Mouse (Mus musculus) natural killer cell, adult 2 months (primary cell): ENCODE measurements at regions not wholly inside any gene's neighbourhood (a gene's known extent, or its start where the extent isn't known, plus 50 kb on each side); places are given as distances from the start of the nearest gene placed in this dataset.
A peak's percentile ranks its signal among the peaks of the same experiment; 100 is the strongest.

Experiments
- DNase-seq, 2 experiments: peaks; one replicate each; pipeline ENCODE4 v3.0.0; 2022; ENCODE audit warnings: low spot score in 2 of 2

DNA sequence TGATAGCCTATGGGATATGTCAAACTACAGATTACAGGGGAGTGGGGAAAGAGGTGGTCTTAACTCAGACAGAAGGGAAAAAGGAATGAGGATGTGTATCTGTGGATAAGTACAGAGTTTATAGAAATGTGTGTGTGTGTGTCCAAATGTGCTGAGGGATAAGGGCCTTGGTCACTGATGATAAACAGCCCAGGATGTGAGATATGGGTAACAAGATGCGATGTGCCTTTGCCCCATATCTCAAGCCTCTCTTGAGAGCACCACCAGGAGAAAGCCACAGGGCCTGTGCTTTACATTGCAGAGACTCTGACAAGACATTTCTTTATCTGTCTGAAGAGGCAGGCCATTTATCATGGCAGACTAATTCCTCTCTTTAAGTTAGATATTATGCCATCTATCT, 132.8 kb upstream of the Cited2 start:
- no peak for DNase-seq

DNA sequence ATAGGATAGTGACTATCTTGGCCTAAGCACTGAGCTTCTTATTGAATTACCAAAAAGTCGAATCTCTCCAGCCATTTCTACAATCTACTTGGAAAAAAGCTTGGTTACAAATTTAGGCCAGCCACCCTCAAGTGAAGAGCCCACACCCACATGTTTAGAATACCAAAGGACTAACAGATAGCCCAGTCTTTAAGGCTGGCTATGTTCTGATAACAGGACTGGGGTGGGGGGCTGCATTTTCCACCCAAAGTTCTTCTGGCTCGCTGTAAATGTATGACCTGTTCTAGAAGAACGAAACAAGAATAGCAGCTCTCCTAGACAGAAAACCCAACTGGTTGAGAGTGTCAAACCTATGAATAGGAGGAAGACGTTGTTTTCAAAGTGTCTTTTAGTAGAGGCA, 130.6 kb upstream of the Cited2 start:
- DNase-seq: no peak

DNA sequence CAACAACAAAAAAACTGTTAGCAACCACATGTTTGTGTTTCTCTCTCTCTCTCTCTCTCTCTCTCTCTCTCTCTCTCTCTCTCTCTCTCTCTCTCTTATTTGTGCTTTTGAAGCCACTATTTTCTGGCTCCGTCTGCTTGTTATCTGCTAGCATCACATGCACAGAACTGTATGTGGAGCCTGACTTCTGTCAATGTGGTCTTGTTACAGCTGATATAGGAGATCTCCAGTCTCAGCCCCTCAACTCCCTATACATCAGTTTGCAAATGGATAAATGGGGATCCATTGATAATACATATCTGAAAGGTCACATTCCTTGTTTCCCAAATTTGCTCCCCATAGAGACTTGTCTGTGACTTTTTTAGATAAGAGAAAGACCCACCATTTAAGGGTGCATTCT, 126.9 kb upstream of the Cited2 start:
- DNase-seq: no peak

DNA sequence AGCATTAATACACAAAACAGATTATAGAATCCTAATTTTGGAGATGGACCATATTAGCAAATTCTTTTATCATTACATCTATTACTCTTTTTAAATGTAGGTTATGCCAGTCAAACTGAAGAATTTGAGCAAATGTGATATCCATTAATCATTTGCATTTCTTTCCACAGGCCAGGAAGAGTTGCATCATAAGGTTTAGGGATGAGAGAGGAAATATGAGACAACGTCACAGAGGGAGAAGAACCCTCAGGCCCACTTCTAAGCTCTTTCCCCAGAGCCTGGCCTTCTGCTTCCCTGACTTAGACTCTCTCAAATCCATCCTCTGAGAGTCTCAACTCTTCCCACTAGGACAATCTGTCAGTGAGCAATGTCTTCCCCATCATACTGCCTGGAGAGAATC, 126.3 kb upstream of the Cited2 start:
- DNase-seq: no peak

DNA sequence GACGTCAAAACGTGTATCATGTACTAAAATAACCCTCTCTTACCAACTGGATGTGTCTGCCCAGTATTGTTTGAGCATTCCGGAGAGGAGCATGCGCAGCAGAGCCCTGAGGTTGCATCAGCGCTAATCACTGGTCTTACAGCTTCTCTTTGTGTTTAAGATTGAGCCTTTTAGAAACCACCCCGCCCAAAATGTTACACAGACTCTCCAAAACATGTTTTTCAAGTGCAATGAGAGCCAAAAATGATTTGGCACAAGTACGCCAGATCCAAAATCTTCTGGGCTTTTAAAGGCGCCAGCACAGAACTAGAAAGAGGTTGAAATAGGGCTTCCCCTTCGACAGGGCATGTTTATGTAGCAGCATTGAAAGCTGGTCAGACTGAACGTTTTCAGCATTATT, 123.8 kb upstream of the Cited2 start:
- no peak for DNase-seq

DNA sequence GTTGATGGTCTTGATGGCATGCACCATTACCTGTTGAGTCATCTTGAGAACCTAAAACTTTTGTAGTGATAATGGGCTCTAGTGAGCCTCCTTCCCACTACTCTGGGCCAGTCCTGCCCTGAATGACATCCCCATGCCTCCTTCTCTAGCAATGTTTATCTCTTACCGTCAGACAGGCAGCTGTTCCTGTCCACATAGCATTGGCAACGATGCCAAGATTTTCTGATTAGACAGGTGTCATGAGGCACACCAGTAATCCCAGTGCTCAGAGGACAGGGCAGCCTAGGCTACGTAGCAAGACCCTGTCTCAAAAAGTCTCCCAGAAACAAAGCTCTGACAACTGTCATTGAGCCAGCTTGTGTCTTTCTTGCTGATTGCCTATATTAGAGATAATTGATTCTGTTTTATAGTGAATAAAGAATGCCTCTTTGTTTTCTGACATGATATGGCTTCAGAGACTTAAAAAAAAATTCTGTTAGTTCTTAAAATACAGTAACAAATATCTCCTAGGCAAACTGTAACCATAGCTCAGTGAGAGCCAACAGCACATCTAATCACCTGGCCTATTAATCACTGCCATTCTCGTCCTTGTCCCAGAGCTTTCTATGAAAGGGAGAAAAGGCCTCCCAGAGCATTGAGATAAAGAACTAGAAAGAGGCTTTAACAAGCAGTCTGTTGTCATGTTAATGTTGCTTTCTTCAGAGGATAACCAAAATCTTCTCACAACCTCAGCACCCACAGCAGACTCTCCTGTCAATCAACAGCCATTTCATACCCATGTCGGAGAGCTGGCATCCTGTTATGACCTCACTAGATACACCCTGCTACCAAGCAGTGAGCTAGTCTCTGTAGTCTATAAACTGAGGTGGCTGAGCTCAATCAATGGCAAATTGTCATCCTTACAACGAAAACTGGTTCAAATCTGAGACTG, 122.9 kb upstream of the Cited2 start:
- no peak for DNase-seq

DNA sequence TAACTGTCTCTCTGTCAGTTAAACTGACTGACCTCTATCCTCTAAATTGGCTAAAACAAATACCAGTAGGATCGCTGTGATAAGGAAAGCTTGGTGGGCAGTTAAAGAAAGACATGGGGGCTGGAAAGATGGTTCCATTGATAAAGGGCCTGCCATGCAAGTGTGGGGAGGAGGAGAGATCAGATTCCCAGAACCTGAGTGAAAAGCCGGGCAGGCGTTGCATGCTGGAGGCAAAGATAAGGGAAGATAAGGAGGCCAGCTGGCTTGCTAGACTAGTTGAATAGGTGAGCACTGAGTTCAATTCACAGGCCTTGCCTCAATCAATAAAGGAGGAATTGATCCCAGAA, 122.3 kb upstream of the Cited2 start:
- no peak for DNase-seq

DNA sequence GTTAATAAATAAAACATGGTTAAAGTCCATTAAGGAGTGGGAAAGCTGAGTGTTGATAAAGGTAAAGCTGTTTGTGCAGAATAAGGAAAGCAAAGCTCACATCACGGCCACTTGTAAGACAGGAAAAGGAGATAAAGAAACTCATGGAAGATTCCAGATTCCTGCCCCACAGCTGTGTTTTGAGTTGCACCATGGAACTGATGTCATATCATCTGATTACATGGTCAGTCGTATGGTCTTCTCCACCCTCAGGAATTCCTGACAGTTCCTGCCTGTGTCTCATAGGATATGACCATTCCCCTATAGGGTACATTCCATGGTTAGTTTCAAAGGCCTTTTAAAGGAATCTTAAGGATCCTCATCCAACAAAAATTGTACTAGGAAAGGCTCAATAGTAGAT, 120.6 kb upstream of the Cited2 start:
- no peak for DNase-seq

DNA sequence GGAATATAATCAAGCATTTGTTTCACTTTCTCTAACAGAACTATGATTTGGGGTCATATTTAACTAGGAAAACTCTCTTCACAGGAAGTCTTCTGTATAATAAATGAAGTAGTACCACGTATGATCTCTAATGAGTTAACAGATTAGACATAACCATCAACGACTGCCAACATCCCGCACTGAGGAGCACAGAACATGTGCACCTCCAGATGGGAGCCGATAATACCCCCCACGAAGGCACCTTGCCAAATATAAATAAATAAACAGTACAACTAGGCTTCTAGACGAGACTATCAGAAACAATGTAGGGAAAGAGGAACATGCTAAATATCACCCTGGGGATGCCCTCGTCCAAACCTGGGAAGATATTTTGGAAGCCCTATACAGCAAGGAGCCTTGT, 114.8 kb upstream of the Cited2 start:
- DNase-seq: no peak

DNA sequence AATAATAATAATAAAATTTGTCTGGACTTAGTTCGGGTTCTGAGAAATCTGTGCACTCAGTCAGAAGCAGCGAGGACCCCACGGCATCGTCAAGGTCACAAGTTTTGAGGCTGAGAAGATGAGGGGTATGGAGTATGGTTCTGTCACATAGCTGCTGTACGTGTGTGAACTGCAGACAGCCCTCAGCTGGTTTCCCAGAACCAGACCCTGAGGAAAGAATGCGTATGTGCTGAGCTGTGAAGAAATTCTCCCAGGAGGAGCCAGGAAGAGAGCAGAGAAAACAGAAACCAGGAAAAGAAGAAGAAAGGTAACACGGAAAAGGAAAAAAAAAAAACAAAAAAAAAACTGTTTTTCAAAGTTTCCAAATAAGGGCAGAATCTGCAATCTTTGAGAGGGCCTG, 112.4 kb upstream of the Cited2 start:
- DNase-seq: no peak

DNA sequence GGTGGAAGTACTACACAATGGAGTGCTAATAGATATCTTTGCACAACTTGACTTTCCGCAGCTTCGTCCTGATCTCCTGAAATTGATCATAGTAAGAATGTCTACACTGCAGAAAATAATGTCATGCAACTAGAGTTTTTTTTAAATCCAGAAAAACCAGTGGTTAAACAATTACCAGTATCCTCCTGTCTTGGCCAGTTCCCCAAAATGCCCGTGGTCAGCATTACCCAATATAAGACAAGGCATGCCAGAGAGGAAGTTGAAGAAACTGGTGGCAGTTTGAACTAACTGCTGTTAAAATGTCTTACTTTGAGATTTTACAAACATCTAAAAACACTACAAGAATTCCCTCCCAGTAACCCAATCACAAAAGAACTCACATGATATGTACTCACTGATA, 109.7 kb upstream of the Cited2 start:
- no peak for DNase-seq

DNA sequence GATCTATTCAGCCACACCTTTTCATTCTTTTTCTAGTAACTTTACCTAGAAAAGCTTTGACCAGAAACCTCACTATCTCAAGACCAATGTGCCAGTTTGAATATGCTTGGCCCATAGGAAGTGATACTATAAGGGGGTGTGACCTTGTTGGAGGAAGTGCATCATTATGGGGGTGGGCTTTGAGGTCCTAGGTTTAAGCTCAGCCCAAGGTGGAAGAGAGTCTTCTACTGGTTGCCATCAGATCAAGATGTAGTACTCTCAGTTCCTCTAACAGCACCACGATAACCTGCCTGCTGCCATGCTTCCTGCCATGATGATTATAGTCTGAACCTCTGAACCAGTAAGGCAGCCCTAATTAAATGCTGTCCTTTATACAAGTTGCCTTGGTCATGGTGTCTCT, 105.0 kb upstream of the Cited2 start:
- peak in 1 of 2 experiments; percentile 1 for DNase-seq

DNA sequence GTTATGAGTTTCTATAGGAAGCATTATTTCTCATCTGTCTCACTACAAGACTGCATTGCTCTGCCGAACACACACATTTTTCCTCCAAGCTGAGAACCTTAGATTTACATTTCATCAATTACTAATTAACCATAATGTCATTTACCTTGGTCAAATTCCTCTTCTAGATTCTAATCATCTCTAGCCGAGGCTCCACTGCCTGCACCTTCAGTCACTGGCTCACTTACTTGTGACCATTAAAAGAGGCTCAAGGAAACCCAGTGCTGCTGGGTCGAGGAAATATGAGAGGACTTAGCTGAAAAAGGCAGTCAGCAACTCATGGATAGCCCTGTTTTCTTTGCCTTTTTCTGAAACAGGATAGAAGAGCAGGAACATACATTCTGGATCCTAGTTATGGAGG, 103.4 kb upstream of the Cited2 start:
- DNase-seq: no peak

DNA sequence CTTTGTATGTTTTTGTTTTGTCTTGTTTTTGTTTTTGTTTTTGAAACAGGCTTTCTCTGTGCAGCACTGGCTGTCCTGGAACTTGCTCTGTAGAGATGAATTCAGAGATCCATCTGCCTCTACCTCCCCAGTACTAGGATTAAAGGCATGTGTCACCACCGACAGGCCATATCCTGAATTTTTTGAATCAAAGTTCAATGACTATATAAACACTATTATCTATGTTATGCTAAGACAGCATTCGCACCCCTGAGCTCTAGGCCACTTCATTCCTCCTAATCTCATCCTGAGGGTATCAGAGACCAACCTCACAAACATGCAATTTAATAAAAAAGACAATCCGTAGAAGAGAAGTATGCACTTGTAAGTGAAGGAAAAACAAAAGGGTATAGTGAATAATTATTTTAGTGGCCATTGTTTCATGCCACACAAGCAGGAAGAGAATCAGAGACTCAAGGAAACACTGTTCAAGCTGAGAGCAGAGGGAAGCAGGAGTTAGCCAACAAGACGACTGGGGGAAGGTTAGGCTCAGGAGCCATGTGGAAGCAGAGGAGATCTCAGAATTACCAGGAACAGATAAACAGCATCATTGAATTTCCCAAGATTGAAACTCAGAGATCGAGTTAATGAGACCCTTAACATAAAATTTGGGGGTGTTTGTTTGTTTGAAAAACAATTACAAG, 101.2 kb upstream of the Cited2 start:
- no peak for DNase-seq

DNA sequence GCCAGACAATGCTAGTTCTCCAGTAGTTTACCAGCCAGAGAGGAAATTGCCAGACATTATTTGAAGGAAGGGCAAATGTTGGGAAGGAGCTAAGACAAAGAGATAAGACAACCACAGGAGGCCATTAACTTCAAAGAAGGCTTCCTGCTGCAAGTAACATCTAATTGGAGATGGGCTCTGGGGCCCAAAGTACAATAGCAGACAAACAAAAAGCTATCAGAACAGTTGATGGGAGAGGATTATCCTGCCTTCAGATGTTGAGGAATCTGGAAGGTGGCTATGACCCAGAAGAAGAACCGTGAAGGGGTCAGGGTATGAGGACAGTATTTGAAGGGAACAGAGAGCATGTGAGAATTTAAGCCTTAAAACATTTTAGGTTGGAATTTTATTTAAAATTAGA, 100.2 kb upstream of the Cited2 start:
- no peak for DNase-seq

DNA sequence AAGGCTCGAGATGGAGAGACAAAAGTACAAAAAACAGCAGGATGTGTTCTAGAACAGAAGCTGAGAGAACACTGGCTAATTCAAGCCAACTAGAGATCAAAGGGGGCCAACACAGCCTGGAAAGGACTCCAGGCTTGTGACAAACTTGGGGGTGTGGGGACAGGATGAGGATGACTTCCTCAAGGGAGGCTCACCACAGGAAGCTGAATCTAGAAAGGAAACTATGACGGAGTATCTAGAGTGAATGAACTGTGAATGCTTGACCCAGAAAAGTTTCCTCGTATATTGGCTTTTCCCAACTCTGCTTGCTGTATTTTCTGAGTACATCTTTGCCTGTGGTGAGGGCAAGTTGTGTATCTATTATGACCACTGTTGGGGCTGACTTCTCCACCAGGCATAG, 93.3 kb upstream of the Cited2 start:
- no peak for DNase-seq

DNA sequence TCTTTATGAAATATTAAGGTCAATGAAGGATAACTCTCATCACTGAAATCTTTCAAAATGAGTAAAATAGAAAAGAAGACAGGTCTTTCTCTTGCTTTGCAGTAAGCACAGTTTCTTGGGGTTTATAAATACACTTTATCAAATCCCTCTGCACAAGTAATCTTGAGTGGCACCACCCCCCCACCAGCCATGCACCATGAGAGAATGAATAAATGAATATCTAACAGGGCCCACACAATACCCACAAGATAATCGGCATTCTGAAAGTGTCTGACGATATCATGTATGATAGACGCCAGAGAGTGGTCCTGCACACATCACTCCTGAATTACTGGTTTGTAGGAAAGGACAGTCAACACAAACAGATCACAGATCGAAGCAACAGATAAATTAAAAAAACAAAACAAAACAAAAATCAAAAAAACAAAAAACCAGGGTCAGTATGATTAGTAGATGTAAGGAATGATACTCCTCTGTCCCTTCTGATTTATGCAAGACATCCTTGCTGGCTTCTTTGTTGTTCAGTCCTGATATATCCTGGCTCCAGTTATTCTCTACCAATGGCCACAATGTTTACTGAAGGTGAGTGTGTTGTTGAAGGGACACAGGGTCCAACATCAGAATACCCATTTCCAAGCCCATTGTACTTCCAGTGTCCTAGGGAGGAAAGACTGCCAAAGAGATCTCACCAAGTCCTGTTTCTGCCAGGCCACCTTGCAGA, 92.0 kb upstream of the Cited2 start:
- no peak for DNase-seq

DNA sequence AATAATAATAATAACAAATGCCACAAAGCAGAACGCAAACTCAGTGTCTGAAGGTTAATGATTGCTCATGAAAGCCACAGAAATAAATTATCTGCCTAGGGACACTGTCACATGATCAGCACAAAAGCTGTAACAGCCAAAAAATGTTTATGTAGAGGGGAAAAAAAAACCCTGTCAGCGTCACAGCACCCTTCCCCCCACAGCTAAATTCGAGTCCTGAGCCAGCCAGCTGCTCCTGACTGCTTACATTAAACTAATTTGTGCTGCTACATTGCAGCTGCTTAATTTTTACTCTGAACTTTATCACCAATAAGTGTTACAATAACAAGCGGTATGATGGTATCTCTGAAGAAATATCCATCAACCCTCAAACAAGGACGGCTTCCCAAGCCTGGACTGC, 91.2 kb upstream of the Cited2 start:
- no peak for DNase-seq

DNA sequence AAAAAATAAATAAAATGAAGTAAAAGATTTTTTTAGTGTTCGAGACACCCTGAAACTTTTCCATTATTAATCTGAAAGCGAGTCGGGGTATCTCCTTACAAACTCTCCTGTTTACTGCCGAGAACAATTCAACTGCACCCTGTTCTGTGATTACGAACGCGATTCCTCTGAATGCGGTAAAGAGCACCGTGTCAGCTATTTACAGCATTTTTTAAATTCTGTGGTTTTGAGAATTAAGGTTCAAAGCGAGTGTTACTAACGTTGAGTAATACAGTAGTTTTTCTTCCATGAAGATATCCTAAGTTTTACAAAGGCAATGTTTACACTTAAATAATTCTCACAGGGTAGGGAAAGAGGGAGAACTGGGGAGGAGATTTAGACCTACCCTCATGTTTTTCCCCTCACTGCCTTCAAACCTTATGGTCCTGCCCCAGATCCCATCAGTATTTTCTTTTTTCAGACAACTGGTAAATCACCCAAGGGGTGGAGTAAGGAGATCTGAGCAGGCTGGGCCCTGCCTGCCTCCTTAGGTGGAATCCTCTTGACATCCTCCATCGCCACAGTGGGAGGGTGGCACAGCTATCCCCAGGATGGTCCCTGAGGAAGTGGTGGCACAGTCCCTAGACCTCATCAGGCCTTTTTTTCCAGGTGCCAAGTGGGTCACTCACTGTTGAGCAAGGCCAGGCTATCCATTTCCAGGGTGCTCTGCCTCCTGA, 89.9 kb upstream of the Cited2 start:
- DNase-seq: no peak

DNA sequence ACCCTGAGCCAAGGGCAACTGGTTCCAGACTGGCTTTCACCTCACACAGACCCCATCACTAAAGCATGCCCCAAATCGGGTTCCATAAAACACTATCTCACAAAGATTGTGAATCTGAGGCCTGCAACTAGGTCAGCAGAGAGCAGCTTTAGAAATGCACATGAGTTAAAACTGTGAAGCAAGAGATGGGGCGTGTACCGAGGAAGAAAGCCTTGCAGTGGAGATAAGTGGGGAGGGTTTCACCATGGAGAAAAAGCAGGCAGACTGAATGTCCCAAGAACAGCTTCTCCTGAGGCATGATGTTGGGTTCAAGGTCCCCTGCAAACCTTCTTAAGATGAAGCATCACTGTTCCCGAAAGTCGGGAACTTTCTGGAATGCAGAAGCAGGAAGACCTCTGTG, 77.7 kb upstream of the Cited2 start:
- DNase-seq: no peak

DNA sequence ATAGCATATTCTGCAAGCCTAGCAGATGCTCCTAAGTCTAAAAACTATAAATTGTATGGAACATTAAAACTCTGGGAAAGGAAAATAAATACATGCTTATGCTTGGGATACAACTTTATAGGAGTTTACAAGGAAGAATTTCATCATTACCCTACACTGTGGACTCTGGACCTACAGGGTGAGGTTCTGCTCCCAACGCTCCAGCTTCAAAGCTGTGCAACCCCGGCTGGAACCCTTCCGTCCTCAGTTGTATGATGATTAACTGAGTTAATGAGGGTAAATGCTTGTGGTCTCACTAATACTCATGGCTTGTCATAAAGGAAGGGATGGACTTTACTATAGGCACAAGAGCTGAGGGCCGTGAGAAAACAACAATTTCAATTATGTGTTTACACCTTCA, 76.6 kb upstream of the Cited2 start:
- no peak for DNase-seq

DNA sequence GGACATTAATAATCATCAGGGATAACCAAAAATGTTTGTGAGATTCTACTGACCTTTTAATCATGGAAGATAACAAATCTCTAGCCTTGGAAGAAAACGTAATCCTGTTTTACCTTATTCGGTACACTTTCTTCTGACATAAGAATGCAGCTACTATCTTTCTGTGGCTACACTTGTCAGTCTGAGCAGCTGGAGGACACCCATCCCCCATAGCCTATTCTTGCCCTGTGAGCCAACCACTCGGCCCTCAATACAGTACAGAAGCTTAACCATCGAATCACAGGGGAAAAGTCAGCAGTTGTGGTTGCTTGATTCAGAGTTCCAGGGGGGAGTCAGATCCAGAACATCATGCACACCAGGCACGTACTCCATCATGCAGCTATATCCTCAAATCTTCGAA, 74.9 kb upstream of the Cited2 start:
- no peak for DNase-seq
